Mouse (Mus musculus) hindbrain, embryonic 15.5 days (tissue): Measurements from ENCODE around the gene Prrc2a. TPM values are rescaled to one million over a fixed set of nuclear protein-coding genes. Genes with fewer than 3 reads are reported as not detected.
"Not testable (repeated sequence)": the region's sequence is repeated elsewhere in the genome, so short reads cannot be mapped to it uniquely, and the experiment has no call there.

ENCODE experiments used
- ATAC-seq: fragments of 200-750 bp; cut with Nextera tagmentation; 2 replicates; pipeline ENCODE4 v1.8.0; 2017; ENCODE audit warnings: low read depth, moderate number of reproducible peaks, moderate TSS enrichment; ENCODE audit not compliant: low FRiP score
- H3K27ac ChIP-seq: fragments of 300-500 bp; sonication (generic); replicated peaks from 2 replicates; pipeline ENCODE4 v1.5.1; 2015; ENCODE audit warnings: mild to moderate bottlenecking, inconsistent platforms
- H3K27me3 ChIP-seq: fragments of 300-500 bp; sonication (generic); 2 replicates; pipeline ENCODE4 v1.6.1; 2015; ENCODE audit warnings: control low read depth, inconsistent platforms
- H3K36me3 ChIP-seq: fragments of 300-500 bp; sonication (generic); 2 replicates; pipeline ENCODE4 v1.6.1; 2015; ENCODE audit warnings: control low read depth, inconsistent platforms
- H3K4me1 ChIP-seq: fragments of 300-500 bp; sonication (generic); replicated peaks from 2 replicates; pipeline ENCODE4 v1.6.1; 2015; ENCODE audit warnings: control low read depth, inconsistent platforms
- H3K4me2 ChIP-seq: fragments of 300-500 bp; sonication (generic); 2 replicates; pipeline ENCODE4 v1.6.1; 2015; ENCODE audit warnings: moderate library complexity, mild to moderate bottlenecking, inconsistent platforms
- H3K4me3 ChIP-seq: fragments of 300-500 bp; sonication (generic); 2 replicates; pipeline ENCODE4 v1.5.1; 2015; ENCODE audit warnings: mild to moderate bottlenecking, inconsistent platforms
- H3K9ac ChIP-seq: fragments of 300-500 bp; sonication (generic); 2 replicates; pipeline ENCODE4 v1.6.1; 2015; ENCODE audit warnings: inconsistent platforms
- H3K9me3 ChIP-seq: fragments of 300-500 bp; sonication (generic); 2 replicates; pipeline ENCODE4 v1.6.1; 2016; ENCODE audit warnings: control low read depth, inconsistent platforms
- WGBS: fragments of 180-500 bp; shearing (Covaris S2); methylation state at CpG from one replicate; pipeline ENCODE4 v1.1.7; 2015; 5-methylcytosine and 5-hydroxymethylcytosine counted together
- polyA plus RNA-seq: library from polyadenylated mRNA; unstranded; fragments of >200 nt; fragmentation: Nextera tagmentation; extraction: Ambion mirVana; gene quantifications from 2 replicates; pipeline ENCODE4 v1.2.1, GENCODE M21; 2015

The Prrc2a gene
- polyA plus RNA-seq, 1 experiment from 2014 or later: 175 TPM

DNA sequence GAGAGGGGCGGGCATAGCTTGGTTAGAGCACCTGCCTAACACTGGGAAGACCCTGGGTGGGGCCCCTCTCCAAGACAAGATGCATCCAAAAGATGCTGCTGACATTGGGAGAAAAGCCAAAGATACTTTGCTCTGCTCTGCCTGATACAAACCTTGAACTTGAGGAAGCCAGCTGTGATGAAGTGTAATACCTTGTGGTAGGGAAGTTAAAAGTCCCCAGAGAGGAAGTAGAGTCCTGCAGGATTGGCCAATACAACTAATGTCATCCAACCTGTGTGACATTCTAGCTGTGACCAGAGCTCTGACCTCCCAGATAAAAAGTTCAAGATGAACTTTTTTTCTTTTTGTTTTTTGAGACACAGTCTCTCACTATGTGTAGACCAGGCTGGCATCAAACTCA is 39.6 kb downstream of the Prrc2a start:
- H3K27me3 ChIP-seq: no peaks in the 10 kb centered on the region
- H3K9ac ChIP-seq: no peak overlapping the region
- H3K27ac ChIP-seq: no peak overlapping the region
- H3K4me3 ChIP-seq: no peak overlapping the region; the same call in 1 of the 2 replicates
- H3K4me2 ChIP-seq: peak overlapping the region; percentile 67; the same call in 1 of the 2 replicates
- ATAC-seq: no peak
- H3K36me3 ChIP-seq: peaks cover 15% of the 10 kb centered on the region
- H3K4me1 ChIP-seq: peaks cover 51% of the 10 kb centered on the region
- H3K9me3 ChIP-seq: no peaks in the 10 kb centered on the region
- 86% methylated on average over 1 of the region's 1 CpGs for WGBS

- H3K4me3 ChIP-seq, H3K9ac ChIP-seq, H3K27me3 ChIP-seq, ATAC-seq, H3K27ac ChIP-seq, H3K9me3 ChIP-seq, H3K4me2 ChIP-seq: not testable (repeated sequence)
- H3K4me1 ChIP-seq: peaks cover 57% of the 10 kb centered on the region
- H3K36me3 ChIP-seq: peaks cover 13% of the 10 kb centered on the region
- WGBS: 91% methylated on average over 12 of the region's 12 CpGs
Observed at GRCm38 (mm10) chr17:35124261-35124896, 40.3 kb downstream of the Prrc2a start.

DNA sequence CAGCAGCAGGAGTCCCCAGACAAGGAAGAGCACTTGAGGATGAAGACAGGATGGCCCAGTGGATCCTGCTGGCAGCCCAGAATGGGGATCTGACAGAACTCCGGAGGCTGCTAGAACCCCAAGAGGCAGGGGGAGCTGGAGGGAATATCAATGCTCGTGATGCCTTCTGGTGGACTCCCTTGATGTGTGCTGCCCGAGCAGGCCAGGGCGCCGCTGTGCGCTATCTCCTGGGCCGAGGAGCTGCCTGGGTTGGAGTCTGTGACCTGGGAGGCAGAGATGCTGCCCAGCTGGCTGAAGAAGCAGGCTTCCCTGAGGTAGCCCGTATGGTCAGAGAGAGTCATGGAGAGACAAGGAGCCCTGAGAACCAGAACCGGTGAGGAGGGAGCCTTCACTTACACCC is 41.4 kb downstream of the Prrc2a start:
- H3K27me3 ChIP-seq, H3K9ac ChIP-seq, H3K27ac ChIP-seq, H3K4me3 ChIP-seq, H3K9me3 ChIP-seq, ATAC-seq, H3K4me2 ChIP-seq: not testable (repeated sequence)
- Histone ChIP-seq H3K36me3 (peaks cover 22% of the 10 kb centered on the region), H3K4me1 (peaks cover 52% of the 10 kb centered on the region)
- WGBS: 93% methylated on average over 9 of the region's 9 CpGs

- WGBS: under 1% methylated on average over 19 of the region's 19 CpGs
Observed at GRCm38 (mm10) chr17:35121871-35122303, 42.8 kb downstream of the Prrc2a start, which contains the start of gene Csnk2b. Gene Csnk2b, minus strand, starts transcription at chr17:35122053.

DNA sequence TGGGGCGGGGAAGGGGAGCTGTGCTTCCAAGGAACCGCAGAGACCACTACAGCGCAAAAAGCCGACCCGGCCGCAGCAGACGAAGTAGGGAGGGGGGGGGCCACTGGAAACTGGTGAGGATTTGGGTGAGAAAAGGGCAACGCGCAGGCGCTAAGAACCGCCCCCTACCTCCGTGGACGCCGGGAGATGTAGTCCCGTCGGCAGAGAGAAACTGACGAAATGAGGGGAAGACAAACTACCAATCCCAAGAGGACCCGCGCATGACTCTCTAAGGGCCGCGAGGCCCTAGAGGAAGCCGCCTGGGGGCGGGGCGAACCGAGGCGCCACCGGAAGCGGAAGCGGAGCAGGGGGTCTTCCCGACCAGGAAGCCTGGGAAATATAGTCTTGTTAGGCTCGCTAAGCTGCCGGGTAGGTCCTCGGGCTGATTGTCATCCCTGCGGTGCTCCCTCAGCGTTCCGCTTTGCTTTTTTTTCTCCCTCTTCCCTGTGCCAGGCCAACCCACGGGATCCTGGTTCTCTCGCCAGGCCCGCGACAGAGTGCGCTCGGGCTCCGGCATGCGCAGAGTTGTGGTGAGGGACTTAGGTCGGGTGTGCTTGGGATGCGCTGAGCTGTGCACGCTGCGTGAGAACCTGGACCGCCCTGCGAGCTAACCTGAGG is 43.4 kb downstream of the Prrc2a start, which contains the start of gene Gpank1:
TSS of gene Gpank1 (plus strand) at position 313 of the 657 bp plus-strand sequence.
- Histone ChIP-seq H3K4me3 (peak within 1 kb of the TSS; percentile 99), H3K36me3 (peaks cover 36% of the 10 kb centered on the region), H3K4me2 (peak within 1 kb of the TSS; percentile 81), H3K9ac (peak within 1 kb of the TSS; percentile 93), H3K9me3 (no peaks in the 10 kb centered on the region), H3K4me1 (peaks cover 35% of the 10 kb centered on the region), H3K27ac (peak within 1 kb of the TSS; percentile 91), H3K27me3 (no peaks in the 10 kb centered on the region)
- ATAC-seq: peak; percentile 95
- under 1% methylated on average over 50 of the region's 50 CpGs for WGBS

More at GRCm38 (mm10) chr17:35121871-35122303, 42.8 kb downstream of the Prrc2a start, which contains the start of gene Csnk2b:
- Histone ChIP-seq H3K36me3 (peaks cover 32% of the 10 kb centered on the region), H3K4me1 (peaks cover 41% of the 10 kb centered on the region), H3K27me3 (no peaks in the 10 kb centered on the region), H3K4me2 (peak within 1 kb of the TSS; percentile 81), H3K9ac (peak within 1 kb of the TSS; percentile 93), H3K27ac (peak within 1 kb of the TSS; percentile 91), H3K4me3 (peak within 1 kb of the TSS; percentile 99), H3K9me3 (no peaks in the 10 kb centered on the region)
- no peak for ATAC-seq

- Histone ChIP-seq H3K4me2 (peak overlapping the region; percentile 81), H3K9ac (peak overlapping the region; percentile 93), H3K4me3 (peak overlapping the region; percentile 99), H3K27me3 (no peaks in the 10 kb centered on the region), H3K27ac (peak overlapping the region; percentile 83), H3K4me1 (peaks cover 32% of the 10 kb centered on the region), H3K36me3 (peaks cover 41% of the 10 kb centered on the region), H3K9me3 (no peaks in the 10 kb centered on the region)
- WGBS: under 1% methylated on average over 33 of the region's 33 CpGs
- no peak for ATAC-seq
Observed at GRCm38 (mm10) chr17:35120745-35121142, 44.0 kb downstream of the Prrc2a start.

- H3K9ac ChIP-seq: no peak within 1 kb of the TSS
- H3K4me3 ChIP-seq: no peak within 1 kb of the TSS
- ATAC-seq: no peak
- no peaks in the 10 kb centered on the region for H3K27me3 ChIP-seq
- no peak within 1 kb of the TSS for H3K27ac ChIP-seq
- no peak within 1 kb of the TSS for H3K4me2 ChIP-seq
- peaks cover 47% of the 10 kb centered on the region for H3K36me3 ChIP-seq
- H3K9me3 ChIP-seq: no peaks in the 10 kb centered on the region
- 87% methylated on average over 8 of the region's 8 CpGs for WGBS
- H3K4me1 ChIP-seq: peaks cover 9% of the 10 kb centered on the region
Observed at GRCm38 (mm10) chr17:35115046-35116019, 49.4 kb downstream of the Prrc2a start, which contains the start of gene Ly6g5b. Gene Ly6g5b, minus strand, starts transcription at chr17:35115428.

DNA sequence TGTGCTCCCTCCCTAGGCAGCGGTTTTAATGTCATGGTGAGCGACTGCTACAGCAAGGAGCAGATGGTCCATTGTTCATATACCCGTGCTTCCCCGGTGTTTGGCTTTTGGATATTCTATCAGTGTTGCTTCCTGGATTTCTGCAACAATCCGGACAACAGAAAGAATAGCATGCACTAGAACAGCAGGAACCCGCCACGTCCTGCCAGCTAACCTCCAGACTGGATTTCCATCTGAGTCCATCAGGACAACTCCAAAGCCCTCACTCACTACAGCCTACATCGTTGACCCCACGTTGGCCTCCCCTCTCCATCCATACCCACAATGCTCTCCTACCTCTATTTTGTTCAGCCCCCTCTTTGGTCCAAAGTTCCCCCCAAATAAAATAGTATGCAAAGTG is 52.9 kb downstream of the Prrc2a start:
- Histone ChIP-seq H3K9me3 (no peaks in the 10 kb centered on the region), H3K27ac (no peak overlapping the region), H3K9ac (no peak overlapping the region), H3K4me2 (no peak overlapping the region), H3K4me1 (no peaks in the 10 kb centered on the region), H3K27me3 (no peaks in the 10 kb centered on the region), H3K36me3 (peaks cover 25% of the 10 kb centered on the region), H3K4me3 (no peak overlapping the region)
- 60% methylated on average over 9 of the region's 9 CpGs for WGBS
- no peak for ATAC-seq

- Histone ChIP-seq H3K36me3 (no peaks in the 10 kb centered on the region), H3K4me3 (no peak within 1 kb of the TSS), H3K9me3 (no peaks in the 10 kb centered on the region), H3K9ac (no peak within 1 kb of the TSS), H3K4me1 (peaks cover 7% of the 10 kb centered on the region; the same call in 1 of the 2 replicates), H3K27ac (no peak within 1 kb of the TSS), H3K27me3 (no peaks in the 10 kb centered on the region), H3K4me2 (no peak within 1 kb of the TSS)
- no peak for ATAC-seq
- 74% methylated on average over 6 of the region's 6 CpGs for WGBS
Observed at GRCm38 (mm10) chr17:35108097-35108496, 56.6 kb downstream of the Prrc2a start, which contains the start of gene Ly6g5c. Gene Ly6g5c, plus strand, starts transcription at chr17:35108279.

DNA sequence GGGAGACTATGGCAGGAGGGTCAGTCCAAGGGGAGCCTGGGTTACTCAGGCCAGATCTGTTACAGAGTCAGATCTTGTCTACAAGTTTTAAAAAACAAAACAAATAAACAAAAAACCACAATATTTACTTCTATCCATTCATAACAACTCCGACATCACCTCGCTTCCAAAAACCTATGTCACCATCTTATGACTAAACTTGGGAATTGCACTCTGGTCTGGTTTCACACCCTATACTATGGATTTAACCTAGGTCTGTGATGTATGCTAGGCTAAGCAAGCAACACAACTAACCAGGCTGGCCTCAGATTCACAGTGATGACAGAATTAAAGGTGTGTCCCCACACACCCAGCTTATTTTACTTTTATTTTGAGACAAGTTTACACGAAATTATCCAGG is 58.2 kb downstream of the Prrc2a start:
- no peaks in the 10 kb centered on the region for H3K9me3 ChIP-seq
- 0 out of 2 replicates have a peak, but pooled peaks have one; percentile 7 for ATAC-seq
- H3K27ac ChIP-seq: no peak overlapping the region
- H3K27me3 ChIP-seq: no peaks in the 10 kb centered on the region
- no peak overlapping the region for H3K4me3 ChIP-seq
- no peak overlapping the region for H3K4me2 ChIP-seq
- no peak overlapping the region for H3K9ac ChIP-seq
- 70% methylated on average over 3 of the region's 3 CpGs for WGBS
- H3K4me1 ChIP-seq: peaks cover 7% of the 10 kb centered on the region; the same call in 1 of the 2 replicates
- H3K36me3 ChIP-seq: peaks cover 13% of the 10 kb centered on the region

- WGBS: 22% methylated on average over 13 of the region's 13 CpGs
- H3K27ac ChIP-seq: no peak overlapping the region
Observed at GRCm38 (mm10) chr17:35105740-35106389, 58.8 kb downstream of the Prrc2a start.

More at GRCm38 (mm10) chr17:35105740-35106389, 58.8 kb downstream of the Prrc2a start:
- Histone ChIP-seq H3K36me3 (peaks cover 20% of the 10 kb centered on the region), H3K9ac (0 out of 2 replicates have a peak overlapping the region, but pooled peaks have one; percentile 25), H3K4me2 (peak overlapping the region; percentile 42), H3K4me1 (peaks cover 7% of the 10 kb centered on the region; the same call in 1 of the 2 replicates), H3K9me3 (no peaks in the 10 kb centered on the region), H3K4me3 (0 out of 2 replicates have a peak overlapping the region, but pooled peaks have one; percentile 7), H3K27me3 (no peaks in the 10 kb centered on the region)
- ATAC-seq: 0 out of 2 replicates have a peak, but pooled peaks have one; percentile 14
